Mouse (Mus musculus) myocyte (in vitro differentiated cells): ENCODE measurements around the gene Susd1.

Experiments used
- MAX ChIP-seq: IDR thresholded peaks from one replicate; pipeline ENCODE4 v1.6.1; 2011; ENCODE audit warnings: low read depth, mild to moderate bottlenecking, control low read depth
- MYOG ChIP-seq, 3 experiments: IDR thresholded peaks; one replicate each; pipeline ENCODE4 v1.6.1; 2011; ENCODE audit warnings: control low read depth in 2 of 3, low read depth in 2 of 3, mild to moderate bottlenecking in 2 of 3; ENCODE audit not compliant: insufficient read length in 2 of 3, control insufficient read depth in 1 of 3, insufficient read depth in 1 of 3
- POLR2A ChIP-seq: IDR thresholded peaks from one replicate; pipeline ENCODE4 v1.6.1; 2011; ENCODE audit warnings: low read depth, mild to moderate bottlenecking, control low read depth, moderate library complexity; ENCODE audit not compliant: insufficient read length
- POLR2AphosphoS2 ChIP-seq: IDR thresholded peaks from one replicate; pipeline ENCODE4 v1.6.1; 2011; ENCODE audit warnings: low read depth, control low read depth; ENCODE audit not compliant: insufficient read length
- REST ChIP-seq: IDR thresholded peaks from one replicate; pipeline ENCODE4 v1.6.1; 2011; ENCODE audit warnings: mild to moderate bottlenecking, control low read depth, moderate library complexity; ENCODE audit not compliant: insufficient read depth, insufficient read length
- SRF ChIP-seq: IDR thresholded peaks from one replicate; pipeline ENCODE4 v1.6.1; 2011; ENCODE audit warnings: low read depth; ENCODE audit not compliant: control insufficient read depth, insufficient read length
- TCF12 ChIP-seq: IDR thresholded peaks from one replicate; pipeline ENCODE4 v1.6.1; 2011; ENCODE audit warnings: mild to moderate bottlenecking, control low read depth; ENCODE audit not compliant: poor library complexity, insufficient read depth, severe bottlenecking
- USF1 ChIP-seq: IDR thresholded peaks from one replicate; pipeline ENCODE4 v1.6.1; 2011; ENCODE audit warnings: low read depth, mild to moderate bottlenecking, control low read depth, moderate library complexity

GRCm38 (mm10) chr4:59365571-59365970 lies 72.9 kb downstream of the Susd1 start:
- no peak for TF ChIP-seq POLR2A
- no peak for TF ChIP-seq TCF12
- no peak for TF ChIP-seq REST
- no peak for TF ChIP-seq SRF
- no peak for TF ChIP-seq MAX
- no peak for TF ChIP-seq USF1
- TF ChIP-seq POLR2AphosphoS2, result no peak
- TF ChIP-seq MYOG (IDR thresholded peaks at IDR 0.05; ENCODE audit: control insufficient read depth in 1 of 3, insufficient read depth in 1 of 3, insufficient read length in 2 of 3, low read depth in 2 of 3), result no peak
